Mouse (Mus musculus) bone marrow, adult 2 months (tissue): ENCODE data around the gene Kctd17. TPM values are rescaled to one million over a fixed set of nuclear protein-coding genes. Genes with fewer than 3 reads are reported as not detected.

ENCODE experiments used
- H3K27ac ChIP-seq: fragments of 200-500 bp; 2 replicates; pipeline ENCODE4 v1.5.1; 2012; ENCODE audit warnings: low read depth, mild to moderate bottlenecking, control low read depth, inconsistent platforms, low read length; ENCODE audit not compliant: control insufficient read depth, poor library complexity, insufficient read depth
- H3K4me1 ChIP-seq: fragments of 200-500 bp; 2 replicates; pipeline ENCODE4 v1.6.1; 2011; ENCODE audit warnings: low read length; ENCODE audit not compliant: control insufficient read depth, insufficient read depth
- H3K4me3 ChIP-seq: fragments of 200-500 bp; replicated peaks from 2 replicates; pipeline ENCODE3; 2011; ENCODE audit warnings: mild to moderate bottlenecking, low read depth, low read length, control low read depth; ENCODE audit not compliant: control insufficient read depth
- CTCF ChIP-seq: fragments of 200-500 bp; IDR thresholded peaks from 2 replicates; pipeline ENCODE4 v1.5.1; 2011; ENCODE audit warnings: low read length, control low read depth; ENCODE audit not compliant: control insufficient read depth, insufficient read depth
- POLR2A ChIP-seq: fragments of 200-500 bp; IDR thresholded peaks from 2 replicates; pipeline ENCODE4 v1.6.1; 2011; ENCODE audit warnings: low read depth, mild to moderate bottlenecking, control low read depth, low read length, borderline replicate concordance; ENCODE audit not compliant: control insufficient read depth
- WGBS: fragments of 180-500 bp; shearing (Covaris S2); methylation state at CpG from one replicate; pipeline ENCODE4 v1.1.7; 2018; 5-methylcytosine and 5-hydroxymethylcytosine counted together
- polyA plus RNA-seq: library from polyadenylated mRNA; stranded (reverse); fragments of >200 nt; gene quantifications from 2 replicates; pipeline ENCODE4 v1.2.4, GENCODE M21; 2011; ENCODE audit warnings: low replicate concordance; ENCODE audit not compliant: missing spikeins, insufficient read depth, insufficient read length

The Kctd17 gene
- polyA plus RNA-seq, 1 experiment: 14.7 TPM

- no peak for TF ChIP-seq POLR2A
- no peak for TF ChIP-seq CTCF
- 78% methylated on average over 23 of the region's 23 CpGs for WGBS
- Histone ChIP-seq H3K4me3 (no peak overlapping the region), H3K4me1 (peaks cover 3% of the 10 kb centered on the region; the same call in 1 of the 2 replicates), H3K27ac (no peak overlapping the region)
Measured at GRCm38 (mm10) chr15:78437237-78438017, 9.1 kb downstream of the Kctd17 start.

GRCm38 (mm10) chr15:78438018-78438394 lies 9.6 kb downstream of the Kctd17 start:
- 76% methylated on average over 4 of the region's 4 CpGs for WGBS

GRCm38 (mm10) chr15:78438505-78438904 lies 10.1 kb downstream of the Kctd17 start:
- TF ChIP-seq POLR2A: no peak
- Histone ChIP-seq H3K4me3 (no peak overlapping the region), H3K27ac (no peak overlapping the region), H3K4me1 (peaks cover 3% of the 10 kb centered on the region; the same call in 1 of the 2 replicates)
- WGBS: 75% methylated on average over 8 of the region's 8 CpGs

More at GRCm38 (mm10) chr15:78438018-78438394, 9.6 kb downstream of the Kctd17 start:
- no peak for TF ChIP-seq POLR2A
- TF ChIP-seq CTCF: no peak
- H3K27ac ChIP-seq: no peak overlapping the region
- no peak overlapping the region for H3K4me3 ChIP-seq
- peaks cover 3% of the 10 kb centered on the region; the same call in 1 of the 2 replicates for H3K4me1 ChIP-seq

- 64% methylated on average over 9 of the region's 9 CpGs for WGBS
- TF ChIP-seq CTCF: no peak
- no peak for TF ChIP-seq POLR2A
- H3K27ac ChIP-seq: no peak overlapping the region
- peaks cover 3% of the 10 kb centered on the region; the same call in 1 of the 2 replicates for H3K4me1 ChIP-seq
- H3K4me3 ChIP-seq: no peak overlapping the region
Measured at GRCm38 (mm10) chr15:78438973-78439372, 10.6 kb downstream of the Kctd17 start.

GRCm38 (mm10) chr15:78442231-78442630 lies 13.9 kb downstream of the Kctd17 start:
- TF ChIP-seq POLR2A (peak; percentile 27; the same call in 1 of the 2 replicates), CTCF (no peak)
- Histone ChIP-seq H3K27ac (no peak overlapping the region), H3K4me1 (peaks cover 3% of the 10 kb centered on the region; the same call in 1 of the 2 replicates), H3K4me3 (no peak overlapping the region)
- 88% methylated on average over 19 of the region's 19 CpGs for WGBS

GRCm38 (mm10) chr15:78443857-78444256 lies 15.5 kb downstream of the Kctd17 start:
- peaks cover 3% of the 10 kb centered on the region; the same call in 1 of the 2 replicates for H3K4me1 ChIP-seq
- no peak overlapping the region for H3K4me3 ChIP-seq
- TF ChIP-seq CTCF (no peak), POLR2A (no peak)
- H3K27ac ChIP-seq: no peak overlapping the region
- WGBS: 75% methylated on average over 6 of the region's 6 CpGs

- TF ChIP-seq CTCF (no peak), POLR2A (no peak)
- Histone ChIP-seq H3K4me1 (no peaks in the 10 kb centered on the region; the same call in 1 of the 2 replicates), H3K27ac (no peak overlapping the region), H3K4me3 (no peak overlapping the region)
- 41% methylated on average over 7 of the region's 7 CpGs for WGBS
Measured at GRCm38 (mm10) chr15:78447121-78447520, 18.8 kb downstream of the Kctd17 start.

- Histone ChIP-seq H3K27ac (no peak overlapping the region), H3K4me3 (peak overlapping the region; percentile 79), H3K4me1 (no peaks in the 10 kb centered on the region; the same call in 1 of the 2 replicates)
- TF ChIP-seq POLR2A: no peak
- TF ChIP-seq CTCF: peak; percentile 87
- WGBS: under 1% methylated on average over 22 of the region's 22 CpGs
Measured at GRCm38 (mm10) chr15:78447746-78448535, 19.6 kb downstream of the Kctd17 start.
